Mouse (Mus musculus) telencephalon, adult 2 months (tissue): ENCODE results near the gene Eml3.
A peak's percentile ranks its signal among the peaks of the same experiment; 100 is the strongest.

Experiments
- DNase-seq: peaks from one replicate; pipeline ENCODE4 v3.0.0-alpha.2; 2011; ENCODE audit warnings: low read depth, low spot score

The Eml3 gene

GRCm38 (mm10) chr19:8914212-8914611 lies 15.1 kb upstream of the Eml3 start:
- no peak for DNase-seq

DNA sequence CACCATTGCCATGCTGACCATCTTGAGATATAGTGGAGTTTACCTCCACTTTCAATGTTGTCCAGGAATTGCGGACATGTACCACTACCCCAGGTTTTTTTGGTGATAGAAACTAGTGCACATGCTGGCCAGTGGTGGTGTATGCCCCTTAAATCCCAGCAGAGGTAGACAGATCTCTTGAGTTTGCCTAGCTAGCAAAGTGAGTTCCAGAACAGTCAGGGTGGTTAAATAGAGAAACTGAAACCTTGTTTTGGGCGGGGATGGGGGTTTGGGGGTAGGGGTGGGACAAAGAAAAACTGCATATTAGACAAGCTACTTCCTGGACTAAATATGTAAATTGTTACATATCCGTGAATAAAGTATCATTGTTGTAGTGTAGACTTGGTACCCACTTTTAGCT lies 10.4 kb upstream of the Eml3 start:
- no peak for DNase-seq

DNA sequence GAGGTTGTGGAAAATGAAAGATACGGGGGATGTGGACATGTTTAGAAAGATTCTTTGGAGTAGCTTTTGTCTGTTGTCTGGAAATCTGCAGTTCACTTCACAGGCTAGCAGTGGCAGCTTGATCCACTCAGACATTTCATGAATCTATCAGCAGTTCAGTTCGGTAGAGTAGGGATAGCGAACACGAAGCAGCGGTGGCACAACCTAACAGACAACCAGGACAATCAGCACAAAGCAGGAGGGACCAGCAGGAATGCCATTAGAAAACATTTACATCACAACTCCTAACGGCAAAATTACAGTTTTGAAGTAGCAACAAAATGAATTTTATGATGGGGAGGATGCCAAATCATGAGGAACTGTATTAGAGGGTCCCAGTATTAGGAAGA lies 9.7 kb upstream of the Eml3 start:
- DNase-seq, result no peak

GRCm38 (mm10) chr19:8920073-8920736 lies 9.1 kb upstream of the Eml3 start, which contains the start of gene B3gat3:
B3gat3 (plus strand) TSS chr19:8920374.
- peak; percentile 88 for DNase-seq

DNA sequence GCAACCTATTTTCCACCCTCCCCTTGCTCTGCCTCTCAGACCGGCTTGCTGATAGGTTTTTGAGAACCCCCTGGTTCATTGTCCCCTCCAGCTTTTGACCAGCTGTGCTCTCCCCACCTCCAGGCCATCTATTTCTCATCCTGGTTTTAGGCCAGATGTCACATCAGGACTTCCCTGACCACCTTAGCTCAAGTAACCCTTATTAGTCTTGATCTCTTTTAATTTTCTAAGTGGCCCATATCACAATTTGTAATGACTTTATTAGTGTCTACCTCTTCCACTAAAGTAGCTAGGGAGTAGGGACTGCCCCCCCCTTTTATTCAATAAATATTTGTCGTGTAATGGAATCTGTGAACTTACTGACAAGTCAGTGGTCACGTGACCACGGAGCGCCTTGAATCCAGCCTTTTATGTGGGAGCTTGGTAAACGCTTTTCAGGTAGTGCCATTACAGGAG lies 8.5 kb upstream of the Eml3 start:
- no peak for DNase-seq

DNA sequence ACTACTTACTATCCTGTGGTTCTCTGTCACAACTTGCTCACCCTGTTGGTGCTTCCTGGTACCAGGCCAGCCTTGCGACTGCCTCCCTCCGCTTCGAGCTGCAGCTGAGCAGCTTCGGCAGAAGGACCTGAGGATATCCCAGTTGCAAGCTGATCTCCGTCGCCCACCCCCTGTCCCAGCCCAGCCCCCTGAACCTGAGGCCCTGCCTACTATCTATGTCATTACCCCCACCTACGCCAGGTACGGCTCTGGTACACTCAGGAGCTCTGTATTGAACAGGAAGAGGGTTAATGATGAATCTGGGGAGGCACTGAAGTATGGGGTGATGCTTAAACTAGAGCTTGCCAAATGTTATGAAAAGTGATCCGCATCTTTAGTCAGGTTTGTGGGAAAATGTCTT lies 7.6 kb upstream of the Eml3 start:
- DNase-seq, result no peak

GRCm38 (mm10) chr19:8926766-8927165 lies 2.6 kb upstream of the Eml3 start:
- DNase-seq, result no peak

DNA sequence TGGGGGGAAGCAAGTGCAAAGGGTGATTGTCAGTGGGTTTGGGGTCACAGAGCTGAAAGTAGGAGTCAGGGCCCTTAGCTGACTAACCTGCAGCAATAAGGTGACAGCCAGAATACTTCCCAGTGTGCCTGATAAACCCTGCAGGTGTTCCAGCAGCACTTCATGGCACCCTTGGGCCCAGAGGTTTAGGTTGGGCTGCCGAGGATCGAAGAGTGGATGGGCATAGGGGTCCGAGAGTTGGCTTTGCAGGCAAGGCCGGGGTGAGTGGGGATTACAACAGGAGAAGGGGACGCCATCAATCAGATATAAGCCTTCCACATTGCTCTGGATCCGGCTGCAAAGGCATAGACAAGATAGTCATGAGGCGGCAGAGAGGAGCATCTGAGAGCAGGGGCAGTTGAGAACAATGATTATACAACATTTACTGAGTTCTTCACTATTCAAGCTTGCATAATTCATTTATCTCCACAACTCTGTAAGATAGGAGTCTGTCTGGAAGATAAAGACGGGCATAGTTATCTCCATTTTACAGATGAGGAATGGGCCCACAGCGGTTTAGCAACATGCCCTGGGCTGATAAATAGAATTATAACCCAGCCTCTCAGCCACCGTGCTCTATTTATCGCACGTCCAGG lies 1.3 kb upstream of the Eml3 start:
- DNase-seq, result no peak

DNA sequence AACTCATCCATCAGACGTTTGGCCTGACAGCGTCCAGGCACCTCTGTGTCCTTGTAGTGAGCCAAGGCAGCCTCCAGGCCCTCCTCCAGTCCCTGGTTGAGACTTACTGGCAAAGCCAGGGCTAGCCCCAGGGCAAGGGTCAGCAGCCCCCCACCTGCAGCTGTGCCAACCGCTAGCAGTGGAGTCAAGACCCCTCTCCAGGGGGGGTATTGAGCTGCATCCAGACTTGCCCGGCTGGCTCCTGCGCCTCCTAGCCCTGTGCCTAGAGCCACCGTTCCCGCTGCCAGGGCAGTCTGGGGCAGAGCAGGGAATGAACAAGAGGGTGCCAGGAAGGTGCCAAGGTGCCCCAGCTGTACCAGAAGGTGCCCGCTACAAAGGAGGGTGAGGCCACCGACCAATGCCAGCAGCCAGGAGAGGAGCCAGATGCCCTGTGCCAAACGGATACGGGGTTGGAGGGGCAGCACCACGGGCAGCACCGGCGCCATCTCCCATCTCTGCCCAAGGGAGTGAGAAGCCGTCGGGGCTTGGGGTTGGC lies 596 bp upstream of the Eml3 start:
- no peak for DNase-seq

- DNase-seq, result no peak
Observed at GRCm38 (mm10) chr19:8930117-8930516, 765 bp downstream of the Eml3 start.

DNA sequence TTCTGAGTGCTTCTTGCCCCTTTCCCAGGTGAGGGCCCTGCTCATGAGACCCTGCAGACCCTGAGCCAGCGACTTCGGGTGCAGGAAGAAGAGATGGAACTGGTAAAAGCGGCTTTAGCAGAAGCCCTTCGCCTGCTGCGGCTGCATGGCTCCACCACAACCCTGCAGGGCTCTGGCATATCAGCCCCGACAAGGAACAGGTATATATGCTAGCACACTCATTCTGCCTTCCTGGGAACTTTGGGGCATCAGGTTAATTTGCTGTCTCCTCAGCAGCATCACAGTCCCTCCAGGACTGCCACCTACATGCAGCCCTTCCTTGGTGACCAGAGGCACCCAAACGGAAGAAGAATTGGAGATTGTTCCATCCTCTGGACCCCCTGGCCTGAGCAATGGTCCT lies 1.4 kb downstream of the Eml3 start:
- no peak for DNase-seq

DNA sequence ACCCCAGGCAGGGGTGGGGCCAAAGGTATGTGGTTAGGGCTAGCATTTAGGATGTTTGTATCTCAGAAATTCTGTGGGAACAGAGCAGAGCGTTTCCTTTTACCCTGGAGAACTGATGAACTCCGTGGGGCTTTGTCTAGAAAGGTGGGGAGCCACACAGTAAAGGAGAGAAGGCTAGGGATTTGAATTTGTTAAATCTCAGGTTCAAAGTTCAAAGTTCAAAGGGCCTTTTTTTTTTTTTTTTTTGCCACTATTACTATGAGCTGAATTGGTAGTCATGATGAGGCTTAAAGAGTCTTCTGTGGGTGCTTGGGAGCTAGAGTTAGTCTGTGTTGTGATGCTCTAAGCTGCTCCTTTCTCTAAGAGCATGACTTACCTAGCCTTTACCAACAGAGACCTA lies 7.4 kb downstream of the Eml3 start:
- no peak for DNase-seq

- DNase-seq, result no peak
Observed at GRCm38 (mm10) chr19:8940526-8941133, 11.3 kb downstream of the Eml3 start.

GRCm38 (mm10) chr19:8941136-8941514 lies 11.8 kb downstream of the Eml3 start:
- DNase-seq, result no peak

GRCm38 (mm10) chr19:8941515-8942217 lies 12.3 kb downstream of the Eml3 start, which contains the start of gene Mta2:
Mta2 (plus strand) TSS chr19:8941875.
- DNase-seq, result peak; percentile 92

GRCm38 (mm10) chr19:8942276-8942964 lies 13.1 kb downstream of the Eml3 start:
- DNase-seq, result no peak

- DNase-seq, result no peak
Observed at GRCm38 (mm10) chr19:8943047-8943446, 13.7 kb downstream of the Eml3 start.

DNA sequence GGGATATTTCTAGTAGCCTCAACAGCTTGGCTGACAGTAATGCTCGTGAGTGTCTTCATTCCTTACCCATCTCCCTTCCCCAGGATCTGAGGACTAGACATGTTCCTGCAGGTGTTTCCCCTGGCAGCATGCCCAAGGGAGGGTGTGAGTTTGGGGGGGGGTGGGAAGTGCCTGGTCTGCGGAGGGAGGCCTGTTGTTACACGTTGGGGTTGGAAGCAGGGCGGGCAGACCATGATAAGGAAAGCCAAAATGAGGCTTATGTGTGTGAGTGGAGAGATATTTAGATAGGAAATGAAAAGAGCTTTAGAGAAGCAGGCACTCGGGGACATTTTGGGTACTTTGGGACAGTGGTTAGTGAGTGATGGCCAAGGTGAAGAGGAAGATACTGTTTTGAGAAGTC lies 14.7 kb downstream of the Eml3 start:
- no peak for DNase-seq

DNA sequence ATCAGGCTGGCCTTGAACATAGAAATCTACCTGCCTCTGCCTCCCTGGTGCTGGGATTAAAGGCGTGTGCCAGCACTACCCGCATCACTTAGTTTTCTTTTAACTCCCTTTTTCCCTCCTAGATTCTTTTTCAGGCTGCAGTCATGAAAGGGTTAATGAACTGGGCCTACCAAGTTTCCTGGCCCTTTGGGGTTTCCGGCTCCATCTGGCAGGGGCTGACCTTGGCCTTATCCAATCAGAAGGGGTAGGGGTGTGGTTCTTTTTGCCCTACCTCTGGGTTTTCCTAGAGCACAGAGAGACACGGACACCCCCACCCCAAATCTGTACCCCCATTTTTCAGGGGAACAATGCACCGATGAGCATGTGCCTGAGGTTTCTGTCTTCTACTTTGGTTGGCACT lies 15.4 kb downstream of the Eml3 start:
- DNase-seq, result no peak

DNA sequence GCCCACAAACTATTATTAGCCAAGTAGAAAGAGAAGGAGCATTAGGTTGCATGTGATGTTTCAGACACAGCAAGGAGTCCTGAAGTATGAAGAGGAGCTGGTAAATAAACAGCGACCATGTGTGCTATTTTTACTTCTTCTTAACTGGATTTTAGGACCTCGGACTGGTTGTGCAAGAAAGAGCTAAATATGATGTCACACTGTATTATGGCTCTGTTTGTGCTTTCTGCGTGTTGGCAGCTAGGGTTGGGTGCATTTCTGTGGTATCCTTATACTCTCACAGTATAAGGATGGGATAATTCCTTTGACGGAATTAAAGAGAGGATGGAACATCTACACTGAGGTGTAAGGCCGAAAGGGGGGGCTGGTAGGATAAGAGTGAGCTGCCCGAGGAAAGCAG lies 15.9 kb downstream of the Eml3 start:
- no peak for DNase-seq

- no peak for DNase-seq
Observed at GRCm38 (mm10) chr19:8946929-8947328, 17.6 kb downstream of the Eml3 start.

DNA sequence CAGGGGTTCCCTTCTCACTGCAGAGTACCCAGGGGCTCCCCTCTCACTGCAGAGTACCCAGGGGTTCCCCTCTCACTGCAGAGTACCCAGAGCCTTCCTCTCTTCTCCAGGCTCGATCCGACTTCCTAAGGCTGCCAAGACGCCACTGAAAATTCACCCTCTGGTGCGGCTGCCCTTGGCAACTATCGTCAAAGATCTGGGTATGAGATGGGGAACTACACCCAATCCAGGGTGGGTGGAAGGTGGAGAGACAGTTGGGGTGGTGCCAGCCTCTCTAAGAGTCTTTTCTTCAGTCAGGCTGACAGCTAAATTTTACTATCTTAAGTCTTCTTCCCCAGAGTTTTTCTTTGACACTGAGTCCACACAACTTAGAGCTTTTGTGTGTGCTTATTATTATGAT lies 20.8 kb downstream of the Eml3 start:
- DNase-seq, result no peak
